Comparison of ENCODE assay signal across 21 mouse cellular contexts in the genomic region with DNA sequence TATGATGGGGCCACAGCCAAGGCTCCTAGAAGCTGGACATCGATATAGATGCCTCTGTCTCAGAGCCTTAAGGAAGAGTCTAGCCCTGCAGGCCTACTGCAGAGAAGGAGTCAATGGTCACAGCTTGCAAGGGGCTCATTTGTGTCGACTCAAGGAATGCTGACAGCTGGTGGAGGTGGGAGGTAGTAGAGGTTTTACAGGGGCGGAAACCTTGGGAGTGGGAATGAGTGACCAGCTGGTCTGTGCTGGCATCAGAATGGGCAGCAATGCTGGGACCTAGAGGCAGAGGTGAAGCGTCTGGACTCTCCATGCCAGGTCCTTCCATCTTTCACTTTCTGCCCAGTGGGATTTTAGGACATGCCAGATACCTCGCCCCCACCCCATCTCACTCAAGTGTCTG. TPM values are rescaled to one million over a fixed set of nuclear protein-coding genes. Genes with fewer than 3 reads are reported as not detected.
DNase-seq lines count a peak whose midpoint lies in the region; ATAC-seq and TF ChIP-seq lines count a peak whose summit lies in the region.
"Had no signal": no experiment of that assay in that cellular context is flagged by ENCODE, and none has a peak within 500 bp of the region (broad histone marks: within the 10 kb centered on the region; RNA-seq: fewer than 3 reads in every experiment).

No protein-coding gene starts in this region.

- 89% methylated on average over 5 of the region's 5 CpGs for WGBS in midbrain, embryonic 11.5 days

- peak; percentile 82 for DNase-seq in heart, adult 11 months
- DNase-seq in heart, adult 18-20 months: no peak
- no peak for DNase-seq in midbrain, embryonic 11.5 days (ENCODE audit: low spot score, missing footprints)
- DNase-seq in gastrocnemius, postnatal 4 days (ENCODE audit: low spot score in 2 of 2): no peak
- DNase-seq: adrenal gland, adult 2 months; adrenal gland, postnatal 10 days; adrenal gland, postnatal 25 days; cerebellum, adult 11-12 months; cerebellum, adult 8-10 months; cerebellum, adult 9-11 months; cerebellum, postnatal 25 days had no signal

- TF ChIP-seq CTCF in bone marrow macrophage, adult 2 months (IDR thresholded peaks at IDR 0.05; ENCODE audit: low read depth, low read length): no peak
- no peak for TF ChIP-seq CTCF in embryonic fibroblast, embryonic 13.5 days (IDR thresholded peaks at IDR 0.05; ENCODE audit: borderline replicate concordance, insufficient read depth, low read length)

- H3K4me3 ChIP-seq in bone marrow macrophage, adult 2 months (ENCODE audit: insufficient read depth, low read length): no peak overlapping the region
- H3K4me3 ChIP-seq in embryonic fibroblast, embryonic 13.5 days (ENCODE audit: insufficient read depth, low read length): no peak overlapping the region
- no peak overlapping the region for H3K4me3 ChIP-seq in midbrain, embryonic 11.5 days (ENCODE audit: low read depth, low read length)
- H3K4me3 ChIP-seq: embryonic facial prominence, embryonic 10.5 days; embryonic facial prominence, embryonic 12.5 days; erythroblast, embryonic 14.5 days; forebrain, embryonic 10.5 days; forebrain, embryonic 12.5 days had no signal

- no peak for ATAC-seq in midbrain, embryonic 11.5 days (ENCODE audit: low FRiP score)
- ATAC-seq: forebrain, embryonic 14.5 days; forebrain, embryonic 16.5 days had no signal

- no peak for TF ChIP-seq POLR2A in bone marrow macrophage, adult 2 months (IDR thresholded peaks at IDR 0.05; ENCODE audit: borderline replicate concordance, low read depth, low read length)
- no peak for TF ChIP-seq POLR2A in embryonic fibroblast, embryonic 13.5 days (IDR thresholded peaks at IDR 0.05; ENCODE audit: low read depth, low read length)

- H3K9ac ChIP-seq in midbrain, embryonic 11.5 days (ENCODE audit: low read length): no peak overlapping the region
- H3K9ac ChIP-seq: embryonic facial prominence, embryonic 12.5 days; forebrain, embryonic 12.5 days had no signal

- H3K36me3 ChIP-seq in midbrain, embryonic 11.5 days (ENCODE audit: control insufficient read depth, insufficient read depth, low read length): no peaks in the 10 kb centered on the region
- H3K36me3 ChIP-seq: embryonic facial prominence, embryonic 10.5 days; embryonic facial prominence, embryonic 12.5 days; forebrain, embryonic 10.5 days; forebrain, embryonic 12.5 days had no signal

- peaks cover 40% of the 10 kb centered on the region for H3K4me1 ChIP-seq in bone marrow macrophage, adult 2 months (ENCODE audit: control insufficient read depth, insufficient read depth, low read length)
- peaks cover 11% of the 10 kb centered on the region for H3K4me1 ChIP-seq in embryonic fibroblast, embryonic 13.5 days (ENCODE audit: control insufficient read depth, insufficient read depth, low read length)
- H3K4me1 ChIP-seq in midbrain, embryonic 11.5 days (ENCODE audit: control insufficient read depth, insufficient read depth, low read length): no peaks in the 10 kb centered on the region
- H3K4me1 ChIP-seq: embryonic facial prominence, embryonic 12.5 days; forebrain, embryonic 12.5 days had no signal

- no peaks in the 10 kb centered on the region for H3K9me3 ChIP-seq in midbrain, embryonic 11.5 days (ENCODE audit: control insufficient read depth, low read length)
- H3K9me3 ChIP-seq: embryonic facial prominence, embryonic 10.5 days; embryonic facial prominence, embryonic 12.5 days; forebrain, embryonic 10.5 days; forebrain, embryonic 12.5 days had no signal

- H3K27ac ChIP-seq in bone marrow macrophage, adult 2 months (ENCODE audit: insufficient read depth, low read depth, low read length): peak overlapping the region; percentile 24
- H3K27ac ChIP-seq in embryonic fibroblast, embryonic 13.5 days (ENCODE audit: insufficient read depth, low read length): peak overlapping the region; percentile 82
- no peak overlapping the region for H3K27ac ChIP-seq in midbrain, embryonic 11.5 days (ENCODE audit: low read depth, low read length)
- H3K27ac ChIP-seq: embryonic facial prominence, embryonic 10.5 days; embryonic facial prominence, embryonic 12.5 days; forebrain, embryonic 10.5 days; forebrain, embryonic 12.5 days had no signal

- H3K27me3 ChIP-seq in midbrain, embryonic 11.5 days (ENCODE audit: control insufficient read depth, insufficient read depth, low read length): no peaks in the 10 kb centered on the region
- H3K27me3 ChIP-seq: embryonic facial prominence, embryonic 12.5 days; forebrain, embryonic 12.5 days had no signal

- no peak overlapping the region for H3K4me2 ChIP-seq in midbrain, embryonic 11.5 days
- H3K4me2 ChIP-seq: embryonic facial prominence, embryonic 12.5 days; forebrain, embryonic 12.5 days had no signal

RNA-seq across cellular contexts. Expression of a gene that starts 17.5 kb away (rescaled TPM):
- total RNA-seq in heart, adult 18-20 months (2021): 10 to 100 TPM; 39.6 to 40.8 TPM
- polyA plus RNA-seq in bone marrow macrophage, adult 2 months (2012; ENCODE audit: insufficient read depth, insufficient read length, missing spikeins): 29.1 and 36.1 TPM in 2 replicates
- polyA plus RNA-seq in embryonic fibroblast, embryonic 13.5 days (2011; ENCODE audit: insufficient read length, low read depth, missing spikeins): 27.7 and 31.1 TPM in 2 replicates
- polyA plus RNA-seq in midbrain, embryonic 11.5 days (2014; fragmentation: Nextera tagmentation; extraction: Ambion mirVana): 7.1 and 8.4 TPM in 2 replicates
- 10 to 100 TPM; 30.1 to 31.2 TPM for total RNA-seq in gastrocnemius, postnatal 4 days (2021)

RNA-seq across cellular contexts. Expression of a gene that starts 46.5 kb away (rescaled TPM):
- 10 to 100 TPM; 10.3 to 16.1 TPM for total RNA-seq in heart, adult 18-20 months (2021)
- polyA plus RNA-seq in bone marrow macrophage, adult 2 months (2012; ENCODE audit: insufficient read depth, insufficient read length, missing spikeins): 8.9 and 9.8 TPM in 2 replicates
- polyA plus RNA-seq in embryonic fibroblast, embryonic 13.5 days (2011; ENCODE audit: insufficient read length, low read depth, missing spikeins): 10.1 and 12.0 TPM in 2 replicates
- polyA plus RNA-seq in midbrain, embryonic 11.5 days (2014; fragmentation: Nextera tagmentation; extraction: Ambion mirVana): 26.4 and 29.9 TPM in 2 replicates
- 1 to 10 TPM; 6.8 to 8.5 TPM for total RNA-seq in gastrocnemius, postnatal 4 days (2021)
- total RNA-seq: MEL had no signal
- polyA plus RNA-seq: erythroblast, embryonic 14.5 days had no signal
